Mouse (Mus musculus) CH12.LX (cell line): ENCODE data around the gene Midn.

Source experiments
- BHLHE40 ChIP-seq: IDR thresholded peaks from 2 replicates; pipeline ENCODE4 v1.6.1; 2011; ENCODE audit warnings: mild to moderate bottlenecking, low read depth, low read length, improper control_type of control experiment
- CTCF ChIP-seq, 2 experiments: IDR thresholded peaks in 1 of 2; conservative IDR thresholded peaks in 1 of 2; 2 replicates each; pipeline ENCODE4 v1.5.1; 2011 to 2012; ENCODE audit warnings: low read depth in 2 of 2, low read length in 2 of 2, improper control_type of control experiment in 1 of 2, inconsistent platforms in 1 of 2, mild to moderate bottlenecking in 1 of 2, moderate library complexity in 1 of 2

DNA sequence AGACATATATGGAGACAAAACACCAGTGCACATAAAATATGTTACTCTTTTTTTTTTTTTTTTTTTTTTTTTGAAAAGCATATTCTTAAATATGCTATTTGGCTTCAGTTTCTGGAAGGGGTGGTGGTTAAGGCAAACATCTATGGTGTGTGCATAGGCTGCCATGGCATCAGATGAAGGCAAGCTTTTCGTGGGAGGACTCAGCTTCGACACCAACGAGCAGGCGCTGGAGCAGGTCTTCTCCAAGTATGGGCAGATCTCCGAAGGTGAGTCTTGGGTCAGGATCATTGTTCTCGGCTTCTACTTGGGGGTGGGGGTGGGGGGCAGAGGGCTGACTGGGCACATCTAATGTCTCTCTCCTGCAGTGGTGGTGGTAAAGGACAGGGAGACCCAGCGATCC, 21.6 kb downstream of the Midn start:
- no peak for TF ChIP-seq BHLHE40
- TF ChIP-seq CTCF (conservative IDR thresholded peaks at IDR 0.05 in 1 of 2, IDR thresholded peaks at IDR 0.05 in 1 of 2; ENCODE audit: low read depth in 2 of 2, low read length in 2 of 2) = no peak
